Mouse (Mus musculus): Measurements from ENCODE around the gene Ssbp3.

- TF ChIP-seq POLR2A (IDR thresholded peaks at IDR 0.05; ENCODE audit: extremely low read depth, insufficient read depth, low read length) (no peak), CTCF (IDR thresholded peaks at IDR 0.05; ENCODE audit: low read depth, low read length) (no peak)
Observed at GRCm38 (mm10) chr4:106907701-106908425, 2.6 kb upstream of the Ssbp3 start.
